8 mouse cellular contexts compared by ENCODE assay signal in the genomic region with DNA sequence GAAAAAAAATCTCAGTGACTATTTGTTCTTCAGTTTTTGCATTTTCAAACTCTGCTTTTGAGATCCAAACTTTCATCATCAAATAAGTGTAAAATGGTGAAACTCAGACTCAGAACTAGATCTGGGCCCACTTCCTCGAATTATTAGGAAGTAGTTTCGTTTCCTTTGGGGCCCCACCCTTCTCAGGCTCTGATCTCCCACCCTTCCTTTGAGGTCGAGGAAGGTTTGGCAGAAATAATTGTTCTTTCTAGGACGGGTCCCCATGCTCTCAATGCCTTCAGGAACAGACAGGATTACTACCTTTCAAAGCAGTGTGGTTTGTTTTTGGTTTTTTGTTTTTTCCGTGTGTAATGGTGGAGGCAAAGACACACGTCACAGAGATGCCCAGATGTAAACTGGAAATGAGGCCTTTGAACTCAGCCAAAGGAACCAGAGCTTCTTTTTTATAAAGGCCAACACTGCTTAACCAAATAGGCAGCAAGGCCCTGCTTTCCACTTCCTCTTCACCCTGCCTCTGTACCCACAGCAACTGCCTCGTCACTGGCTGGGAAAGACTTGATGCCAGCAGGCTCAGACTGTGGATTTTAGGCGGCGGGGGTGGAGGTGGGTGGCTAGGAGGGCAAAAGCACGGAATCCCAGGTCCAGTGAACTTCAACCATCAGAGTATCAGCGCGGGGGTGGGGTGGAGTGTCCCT. TPM values are rescaled to one million over a fixed set of nuclear protein-coding genes. Genes with fewer than 3 reads are reported as not detected.
DNase-seq lines count a peak whose midpoint lies in the region; ATAC-seq lines count a peak whose summit lies in the region.

No protein-coding gene starts in this region.

- H3K9me3 ChIP-seq in heart, embryonic 11.5 days (replicated peaks; ENCODE audit: control insufficient read depth, low read length), result 0 out of 2 replicates have a peak, but pooled peaks cover 3% of the 10 kb centered on the region
- H3K9me3 ChIP-seq in midbrain, embryonic 12.5 days, result no peaks in the 10 kb centered on the region

- ATAC-seq in heart, embryonic 11.5 days (replicated peaks; ENCODE audit: insufficient number of reproducible peaks, low FRiP score, low TSS enrichment), result no peak
- ATAC-seq in midbrain, embryonic 12.5 days (ENCODE audit: low FRiP score, low read depth), result no peak
- ATAC-seq in frontal cortex, adult (ENCODE audit: low TSS enrichment), result no peak

- H3K4me1 ChIP-seq in heart, embryonic 11.5 days (ENCODE audit: control insufficient read depth, insufficient read depth, low read length), result peaks cover 7% of the 10 kb centered on the region; the same call in 1 of the 2 replicates
- H3K4me1 ChIP-seq in midbrain, embryonic 12.5 days, result peaks cover 7% of the 10 kb centered on the region

- H3K27ac ChIP-seq in heart, embryonic 11.5 days (ENCODE audit: low read depth, low read length), result no peak overlapping the region
- H3K27ac ChIP-seq in midbrain, embryonic 12.5 days (replicated peaks), result no peak overlapping the region

- H3K27me3 ChIP-seq in heart, embryonic 11.5 days (ENCODE audit: control insufficient read depth, insufficient read depth, low read length), result peaks cover 10% of the 10 kb centered on the region
- peaks cover 19% of the 10 kb centered on the region for H3K27me3 ChIP-seq in midbrain, embryonic 12.5 days

- WGBS in heart, embryonic 11.5 days (ENCODE audit: insufficient replicate concordance), result 36% methylated on average over 12 of the region's 12 CpGs
- 34% methylated on average over 12 of the region's 12 CpGs for WGBS in midbrain, embryonic 12.5 days

- peak overlapping the region; percentile 78 for H3K4me3 ChIP-seq in heart, embryonic 11.5 days (ENCODE audit: low read depth, low read length)
- H3K4me3 ChIP-seq in midbrain, embryonic 12.5 days, result no peak overlapping the region; the same call in 1 of the 2 replicates

- no peaks in the 10 kb centered on the region for H3K36me3 ChIP-seq in heart, embryonic 11.5 days (ENCODE audit: control insufficient read depth, insufficient read depth, low read length)
- H3K36me3 ChIP-seq in midbrain, embryonic 12.5 days, result no peaks in the 10 kb centered on the region

- DNase-seq in ovary, postnatal 36 days (ENCODE audit: low spot score), result peak; percentile 17
- no peak for DNase-seq in ovary, postnatal 10 days (ENCODE audit: low spot score)
- DNase-seq in kidney, postnatal 36 days, result peak; percentile 27 to 49
- DNase-seq in thymus, postnatal 10 days (ENCODE audit: low spot score in 2 of 2), result peak; percentile 33 to 36
- DNase-seq in cerebellum, postnatal 25 days, result no peak

- peak overlapping the region; percentile 34; the same call in 1 of the 2 replicates for H3K9ac ChIP-seq in heart, embryonic 11.5 days (ENCODE audit: low read depth, low read length)
- H3K9ac ChIP-seq in midbrain, embryonic 12.5 days (replicated peaks), result no peak overlapping the region

- H3K4me2 ChIP-seq in heart, embryonic 11.5 days, result peak overlapping the region; percentile 99
- peak overlapping the region; percentile 99; the same call in 1 of the 2 replicates for H3K4me2 ChIP-seq in midbrain, embryonic 12.5 days (replicated peaks)

RNA-seq across cellular contexts. Expression of a gene that starts 1.4 kb away (rescaled TPM):
- polyA plus RNA-seq in heart, embryonic 11.5 days (2014; fragmentation: Nextera tagmentation; extraction: Ambion mirVana), result 6.7 and 7.5 TPM in 2 replicates
- polyA plus RNA-seq in midbrain, embryonic 12.5 days (2016; fragmentation: Nextera tagmentation; extraction: Ambion mirVana), result 3.1 and 5.0 TPM in 2 replicates

Comparison
In these comparisons a context has a peak if more than half of its experiments do, and no peak if none do; other contexts are left out.
1. DNase-seq: peak in ovary, postnatal 36 days (single experiment), kidney, postnatal 36 days (2 of 2) and thymus, postnatal 10 days (2 of 2); none in ovary, postnatal 10 days (single experiment) and cerebellum, postnatal 25 days (0 of 2).